Mouse (Mus musculus) kidney, postnatal 4 days (tissue): ENCODE measurements around the gene Lrsam1.

ENCODE experiments used
- DNase-seq, 2 experiments: peaks; one replicate each; pipeline ENCODE4 v3.0.0; 2021; ENCODE audit warnings: mixed read lengths in 2 of 2

The Lrsam1 gene

DNA sequence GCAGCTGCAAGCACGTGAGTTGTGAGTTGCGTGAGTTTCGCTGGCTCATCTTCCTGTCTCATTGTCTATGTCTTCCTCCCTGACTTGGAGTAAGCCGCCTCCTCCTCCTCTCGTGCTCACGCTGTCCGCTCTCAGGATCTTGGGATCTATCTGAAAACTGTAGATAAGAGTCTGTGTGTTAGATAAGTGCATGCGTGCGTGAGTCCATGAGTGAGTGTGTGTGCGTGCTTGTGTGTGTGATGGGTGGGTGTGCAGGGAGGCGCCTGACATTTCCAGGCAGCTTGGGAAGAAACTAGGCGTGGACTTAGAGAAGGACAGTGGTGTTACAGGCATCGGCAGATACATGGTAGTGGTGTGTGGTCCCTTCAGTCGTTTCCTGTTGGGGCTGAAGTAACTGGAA, 68.9 kb downstream of the Lrsam1 start:
- no peak for DNase-seq

DNA sequence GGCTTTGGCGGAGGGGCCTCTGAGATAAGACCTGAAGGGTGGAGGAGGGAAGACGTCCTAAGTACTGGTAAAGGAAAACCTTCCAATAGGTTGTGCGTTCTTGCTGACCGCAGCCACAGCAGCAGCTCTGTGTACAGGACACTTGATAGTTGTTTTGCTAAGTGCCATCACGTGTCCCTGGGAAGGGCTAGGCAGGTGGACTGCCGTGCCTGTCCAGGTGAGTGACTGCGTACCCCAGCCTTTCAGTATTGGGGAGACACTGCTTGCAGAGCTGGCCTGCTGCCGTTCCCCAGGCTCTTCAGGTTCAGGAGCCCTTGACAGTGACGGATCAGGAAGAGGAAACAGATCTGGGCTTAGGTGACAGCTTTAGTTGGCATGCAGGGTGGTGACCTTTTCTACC, 70.1 kb downstream of the Lrsam1 start:
- no peak for DNase-seq

DNA sequence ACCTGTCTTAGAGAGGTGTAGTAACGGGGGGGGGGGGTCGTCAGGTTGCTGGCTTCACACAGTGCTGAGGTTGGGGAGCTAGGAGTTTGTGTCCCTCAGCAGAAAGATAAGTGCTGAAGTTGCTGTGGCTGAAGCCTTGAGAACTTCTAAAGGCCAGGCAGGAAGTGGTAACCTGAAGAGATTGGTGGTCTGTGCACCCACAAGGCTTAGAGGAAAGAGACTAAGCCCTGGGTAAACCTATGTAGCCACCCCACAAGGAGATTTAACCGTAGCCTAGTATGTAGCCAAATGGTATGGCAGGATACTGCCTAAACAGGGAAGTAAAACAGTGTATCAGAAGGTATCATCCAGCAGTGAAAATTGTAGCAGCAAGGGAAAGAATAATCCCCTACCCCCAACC, 71.1 kb downstream of the Lrsam1 start:
- DNase-seq = no peak

DNA sequence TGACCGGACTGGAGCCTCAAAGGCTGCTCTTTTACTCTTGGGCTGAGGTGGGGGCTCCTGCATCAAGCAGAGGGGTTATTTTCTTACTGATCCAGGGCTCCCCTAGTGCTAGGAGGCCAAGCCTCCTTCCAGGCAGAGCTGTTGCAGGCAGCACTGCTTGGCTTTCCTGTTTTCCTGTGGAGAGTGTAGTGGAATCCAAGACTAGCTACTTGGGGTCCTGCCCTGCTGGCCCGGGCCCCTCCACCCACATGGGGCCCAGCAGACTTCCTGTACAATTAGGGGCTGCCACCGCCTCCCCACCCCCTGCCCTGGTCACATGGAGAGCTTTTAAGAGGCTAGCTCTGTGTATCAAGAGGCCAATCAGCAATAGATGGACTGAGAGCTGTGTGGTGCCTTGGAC, 72.9 kb downstream of the Lrsam1 start:
- DNase-seq = no peak

DNA sequence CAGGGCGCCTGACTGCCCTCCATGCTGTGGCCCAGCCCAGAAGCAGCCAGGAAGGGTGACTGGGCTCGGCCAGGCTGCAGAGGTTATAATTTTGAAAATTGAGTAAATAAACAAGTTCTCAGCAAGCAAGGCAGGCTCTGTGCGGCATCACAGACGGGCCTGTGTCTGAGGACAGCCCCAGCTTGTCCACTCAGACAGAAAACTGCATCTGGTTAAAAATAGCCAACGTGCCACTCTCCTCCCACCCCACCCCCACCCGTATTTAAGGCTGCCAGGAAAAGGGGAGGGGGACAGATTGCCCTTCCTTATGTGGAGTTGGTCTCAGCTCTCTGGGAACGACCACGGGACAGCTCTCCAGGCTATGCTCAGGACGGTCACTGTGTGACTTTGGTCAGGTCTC, 73.4 kb downstream of the Lrsam1 start:
- no peak for DNase-seq

DNA sequence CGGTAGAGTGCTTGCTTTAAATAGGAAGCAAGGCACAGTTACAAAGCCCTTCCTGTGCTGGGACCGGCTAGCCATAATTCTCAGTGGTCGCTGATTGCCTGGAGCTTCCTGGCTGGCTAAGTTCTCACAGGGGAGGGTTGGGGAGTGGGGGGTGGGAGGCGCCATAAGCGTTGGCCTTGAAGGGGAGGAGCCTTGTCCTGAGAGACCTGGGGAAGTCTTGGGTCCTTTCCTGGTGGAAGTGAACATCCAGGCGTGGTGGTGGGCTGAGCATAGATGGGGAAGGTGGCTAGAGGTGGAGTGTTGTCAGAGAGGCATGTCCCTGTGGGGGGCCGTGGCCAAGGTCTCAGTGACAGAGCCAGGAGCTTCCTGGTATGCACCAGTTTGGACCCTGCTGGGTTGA, 76.7 kb downstream of the Lrsam1 start:
- peak in 1 of 2 experiments; percentile 65 for DNase-seq

DNA sequence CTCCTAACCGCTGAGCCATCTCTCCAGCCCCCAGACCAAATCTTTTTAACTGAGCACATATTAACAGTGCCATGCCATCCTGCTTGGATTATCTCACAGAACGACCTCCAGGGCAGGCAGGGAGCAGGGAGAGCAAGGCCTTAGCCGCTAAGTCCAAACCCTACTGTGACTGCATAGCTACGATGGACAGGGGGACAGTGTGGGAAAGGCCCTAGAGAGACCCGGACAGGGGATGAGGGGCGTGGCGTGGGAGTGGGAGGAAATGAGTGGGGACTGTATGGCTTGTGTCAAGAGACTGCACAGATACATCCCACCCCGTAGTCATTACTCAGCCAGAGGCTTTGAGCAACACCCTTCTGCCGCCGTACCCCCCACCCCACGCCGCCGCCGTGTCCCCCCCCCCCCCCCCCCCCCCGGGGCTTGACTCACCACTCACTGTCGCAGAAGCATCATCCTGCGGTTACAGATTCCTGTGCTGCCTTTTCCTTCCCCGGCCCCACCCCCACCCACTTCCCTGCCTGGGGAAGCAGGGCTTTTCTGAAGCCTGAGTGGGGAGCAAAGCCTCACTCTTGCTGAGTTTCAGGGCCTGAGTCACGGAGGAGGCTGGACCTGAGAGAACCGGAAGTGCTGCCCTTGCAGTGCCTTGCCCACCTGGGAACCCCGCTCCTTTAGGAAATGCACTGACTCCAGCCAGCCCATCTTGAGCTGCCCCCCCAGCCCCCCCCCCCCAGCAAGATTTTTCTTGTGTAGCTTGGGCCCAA, 79.0 kb downstream of the Lrsam1 start:
- DNase-seq = peak; percentile 56 to 74

DNA sequence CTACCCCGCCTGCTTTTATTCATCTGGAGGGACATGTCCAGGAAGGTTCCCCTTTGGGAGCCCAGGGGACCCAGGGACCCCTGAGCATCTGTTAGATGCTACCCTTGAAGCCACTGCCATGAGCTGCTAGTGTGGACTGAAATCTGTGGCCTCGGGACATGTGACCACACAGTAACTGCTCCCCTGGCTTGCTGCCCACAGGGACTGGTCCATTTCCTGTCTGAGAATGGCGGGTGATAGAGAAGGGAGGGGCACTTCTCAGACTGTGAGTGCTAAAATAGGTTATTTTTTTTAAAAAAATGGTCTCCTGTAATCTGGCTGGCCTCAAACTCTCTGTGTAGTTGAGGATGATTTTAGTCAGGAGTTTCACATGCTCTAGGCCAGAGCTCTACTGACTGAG, 79.7 kb downstream of the Lrsam1 start:
- DNase-seq = peak; percentile 88 to 93

DNA sequence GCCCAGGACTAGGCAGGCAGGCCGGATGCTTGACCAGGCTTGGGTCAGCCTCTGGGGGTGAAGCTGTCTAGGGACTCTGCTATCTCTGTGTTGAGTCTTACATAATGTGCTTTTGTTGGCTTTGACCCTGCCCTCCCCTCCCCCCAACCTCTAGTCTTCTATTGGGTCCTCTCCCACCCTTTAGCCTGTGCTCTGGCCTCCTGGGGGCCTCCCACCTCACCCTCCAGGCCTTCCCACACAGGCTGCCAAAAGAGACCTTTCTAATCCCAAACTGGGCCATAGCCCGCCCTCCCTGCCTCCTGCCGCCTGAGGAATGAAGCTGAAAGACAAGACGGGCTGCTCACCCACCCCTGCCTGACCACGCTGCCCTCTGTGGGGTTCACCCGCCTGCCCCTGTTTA, 80.4 kb downstream of the Lrsam1 start:
- peak in 1 of 2 experiments; percentile 49 for DNase-seq

DNA sequence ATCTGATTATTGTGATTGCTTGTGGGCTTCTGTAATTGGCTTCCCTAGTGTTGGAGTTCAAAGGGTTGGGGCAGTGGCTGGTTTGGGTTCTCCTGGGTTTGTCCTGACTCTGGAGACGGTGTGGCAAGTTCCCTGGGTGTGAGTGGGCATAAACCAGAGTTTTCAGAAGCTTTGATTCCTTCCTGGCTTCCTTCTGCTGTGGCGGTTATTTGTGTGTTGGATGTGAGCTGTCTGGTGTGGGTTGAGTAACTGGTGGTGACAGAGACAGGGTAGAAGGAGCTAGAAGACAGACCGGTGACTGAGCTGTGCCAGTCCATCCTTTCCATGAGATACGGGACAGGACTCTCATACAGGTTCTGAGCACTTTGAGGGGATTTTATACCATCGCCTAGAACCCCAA, 81.8 kb downstream of the Lrsam1 start:
- no peak for DNase-seq

DNA sequence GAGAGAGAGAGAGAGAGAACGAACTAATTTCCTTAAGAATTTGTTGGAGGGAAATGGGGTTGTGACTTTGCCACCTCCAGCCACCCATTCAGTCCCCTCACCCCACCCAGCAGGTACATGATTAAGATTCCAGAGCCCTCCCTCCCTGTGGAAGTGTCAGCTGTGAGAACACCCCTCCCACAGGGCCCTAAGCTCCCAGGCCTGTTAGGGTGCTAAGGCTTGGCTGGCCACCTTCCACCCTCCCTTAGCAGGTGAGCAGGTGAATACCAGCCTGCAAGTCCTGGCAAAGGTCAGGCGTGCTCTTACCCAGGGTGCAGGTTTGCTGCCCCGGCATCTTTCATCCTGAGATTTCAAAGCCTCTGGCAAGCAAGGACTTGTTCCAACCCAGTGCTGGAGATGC, 83.0 kb downstream of the Lrsam1 start:
- DNase-seq = peak in 1 of 2 experiments; percentile 56

DNA sequence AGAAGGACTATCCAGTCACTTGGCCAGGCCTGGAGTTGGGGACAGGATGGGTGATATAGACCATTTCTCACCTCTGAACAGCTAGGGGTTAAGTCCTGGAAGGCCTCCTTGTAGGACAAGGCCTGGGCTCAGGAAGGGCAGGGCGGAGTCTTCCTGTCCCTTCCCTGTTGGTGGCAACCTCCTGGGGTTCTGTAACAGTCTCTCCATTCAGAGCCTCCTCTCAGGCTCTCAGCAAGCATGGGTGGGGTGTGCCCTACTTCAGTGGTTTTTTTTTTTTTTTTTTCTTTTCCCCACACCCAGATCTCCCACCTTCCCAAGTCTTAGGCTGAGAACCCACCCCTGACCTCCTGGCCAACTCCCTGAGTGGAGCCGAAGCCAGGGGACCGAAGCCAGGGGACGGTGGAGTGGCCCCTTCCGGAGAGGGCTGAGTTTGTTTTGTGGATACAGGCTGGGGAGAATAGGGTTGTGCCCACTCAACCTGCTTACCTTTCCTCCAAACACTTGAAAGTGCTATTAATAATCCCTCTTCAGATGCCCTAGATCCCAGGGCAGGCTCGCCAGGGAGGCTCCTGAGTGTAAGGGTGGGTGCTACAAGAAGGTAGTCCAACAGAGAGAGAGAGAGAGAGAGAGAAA, 83.5 kb downstream of the Lrsam1 start:
- DNase-seq = no peak

DNA sequence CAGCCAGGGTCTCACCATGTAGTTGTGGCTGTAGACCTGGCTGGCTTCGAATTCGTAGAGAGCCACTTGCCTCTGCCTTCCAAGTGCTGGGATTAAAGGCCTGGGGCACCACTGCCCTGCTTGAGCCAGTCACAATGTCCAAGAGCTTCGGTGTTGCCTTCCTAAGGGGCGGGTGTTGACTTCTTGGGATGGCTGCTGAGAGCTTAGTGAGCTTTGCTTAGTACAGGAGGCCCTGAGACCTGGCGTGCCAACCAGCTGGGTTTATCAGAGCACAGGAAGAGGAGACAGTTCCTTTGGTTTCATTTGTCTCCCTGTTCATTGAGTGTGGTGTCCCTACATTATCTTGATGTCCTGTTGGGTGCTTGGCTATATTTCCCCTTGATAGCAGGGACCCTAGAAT, 84.1 kb downstream of the Lrsam1 start:
- peak in 1 of 2 experiments; percentile 38 for DNase-seq

DNA sequence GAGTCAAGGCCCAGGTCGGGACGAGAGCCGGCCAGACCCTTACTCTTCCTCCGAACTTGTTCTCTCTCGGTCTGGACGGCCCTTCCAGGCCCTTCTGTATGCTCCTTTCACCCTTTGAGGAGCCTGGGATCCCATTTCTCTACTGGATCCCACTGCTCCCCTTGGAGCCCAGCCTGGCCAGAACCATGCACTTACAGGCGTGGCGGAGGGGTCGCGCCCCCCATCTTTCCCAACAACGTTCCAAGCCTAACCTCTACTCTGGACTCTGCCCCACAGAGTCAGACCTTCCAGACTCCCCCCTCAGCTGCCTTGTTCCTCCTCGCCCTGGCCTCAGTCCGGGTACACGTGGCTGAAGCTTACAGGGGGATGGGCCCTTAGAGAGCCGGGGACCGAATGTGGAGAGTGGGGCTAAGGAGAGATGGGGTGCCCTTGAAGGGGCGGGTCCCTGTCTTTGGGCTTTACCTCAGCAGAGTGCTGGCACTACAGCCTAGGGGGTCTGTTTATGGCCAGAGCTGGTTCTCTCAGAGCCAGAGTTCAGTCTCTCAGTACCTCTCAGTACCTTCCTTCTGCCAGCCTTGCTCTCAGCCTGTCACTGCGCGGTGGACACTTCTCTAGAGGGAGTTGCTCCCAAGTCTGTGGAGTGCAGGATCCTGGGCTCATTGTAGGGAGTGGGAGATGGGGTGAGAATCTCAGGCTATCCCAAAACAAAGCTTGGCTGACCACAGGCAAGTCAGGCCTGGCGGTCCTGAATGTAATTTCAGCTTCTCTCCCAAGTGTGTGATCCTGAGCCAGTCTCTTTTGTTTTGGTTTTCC, 84.7 kb downstream of the Lrsam1 start:
- DNase-seq = peak; percentile 45 to 63

DNA sequence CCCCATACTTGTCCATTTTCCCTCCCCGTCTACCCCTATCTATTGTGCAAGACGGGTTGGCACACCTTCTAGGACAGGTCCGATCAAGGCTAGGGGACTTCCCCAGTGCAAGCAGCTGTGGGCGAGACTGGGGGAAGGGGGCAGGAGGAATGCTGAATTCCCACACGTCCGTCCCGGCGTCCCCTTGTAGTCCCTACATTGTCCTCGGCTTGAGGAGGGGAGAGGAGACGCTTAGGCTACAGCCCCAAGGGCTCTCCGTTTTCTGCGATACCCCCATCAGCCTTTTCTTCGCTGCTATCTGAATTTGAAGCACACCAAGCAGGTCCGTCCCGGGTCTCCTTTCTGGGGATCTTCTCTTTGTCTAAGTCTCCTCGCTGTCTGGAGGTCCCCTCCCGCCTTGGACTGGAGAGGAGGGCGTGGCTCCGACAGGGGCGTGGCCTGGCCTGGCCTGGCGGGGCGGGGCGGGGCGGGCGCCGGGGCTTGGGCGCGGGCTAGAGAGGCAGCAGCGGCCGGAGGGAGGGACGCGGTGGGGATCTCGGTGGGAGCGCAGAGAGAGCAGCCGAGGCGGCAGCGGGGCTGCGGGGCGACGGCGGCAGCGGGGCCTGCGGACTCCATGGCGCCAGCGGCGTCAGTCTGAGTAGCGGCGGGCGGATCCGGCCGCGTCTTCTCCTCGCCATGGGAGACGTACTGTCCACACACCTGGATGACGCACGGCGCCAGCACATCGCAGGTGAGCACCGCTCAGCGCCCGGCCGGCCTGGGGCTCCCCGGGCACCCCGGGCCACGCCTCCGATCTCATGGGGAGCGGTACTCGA, 85.5 kb downstream of the Lrsam1 start, which contains the start of gene Fam129b:
Gene Fam129b (plus strand): TSS at position 440 of the 815 bp plus-strand sequence.
- peak; percentile 95 to 96 for DNase-seq
